ENCODE assay signal across 13 mouse cellular contexts in the genomic region with DNA sequence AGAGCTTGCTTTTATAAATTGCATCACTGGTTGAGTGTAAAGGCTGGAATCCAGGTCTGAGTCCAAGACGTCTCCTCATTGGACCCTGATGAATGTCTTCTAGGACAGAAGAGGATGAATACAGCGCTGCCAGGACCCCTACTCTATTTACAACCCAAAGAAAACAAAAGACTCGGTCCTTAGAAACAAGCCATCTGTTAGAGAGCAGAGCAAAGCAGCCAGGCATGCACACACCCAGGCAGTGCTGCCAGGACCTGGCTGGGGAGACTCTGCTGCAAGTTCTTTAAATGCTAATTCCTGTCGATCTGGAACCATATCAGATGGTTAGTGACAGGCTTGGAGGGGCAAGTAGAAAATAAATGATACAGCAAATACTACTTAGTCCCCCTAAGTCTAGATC.
DNase-seq lines count a peak whose midpoint lies in the region; ATAC-seq and TF ChIP-seq lines count a peak whose summit lies in the region.
"Had no signal": no experiment of that assay in that cellular context is flagged by ENCODE, and none has a peak within 500 bp of the region (broad histone marks: within the 10 kb centered on the region; RNA-seq: fewer than 3 reads in every experiment).

No protein-coding gene starts in this region.

- H3K9me3 ChIP-seq in ES-Bruce4 (replicated peaks; ENCODE audit: control insufficient read depth, insufficient read depth, low read length, poor library complexity, severe bottlenecking): no peaks in the 10 kb centered on the region
- no peaks in the 10 kb centered on the region for H3K9me3 ChIP-seq in forebrain, embryonic 16.5 days (ENCODE audit: control insufficient read depth, low read length)
- H3K9me3 ChIP-seq in midbrain, embryonic 12.5 days: no peaks in the 10 kb centered on the region
- H3K9me3 ChIP-seq in intestine, embryonic 16.5 days (ENCODE audit: control insufficient read depth, low read length): no peaks in the 10 kb centered on the region
- H3K9me3 ChIP-seq: stomach, embryonic 15.5 days had no signal

- no peaks in the 10 kb centered on the region; the same call in 1 of the 2 replicates for H3K27me3 ChIP-seq in ES-Bruce4 (ENCODE audit: control insufficient read depth, insufficient read depth, low read length, poor library complexity, severe bottlenecking)
- no peaks in the 10 kb centered on the region for H3K27me3 ChIP-seq in forebrain, embryonic 16.5 days (replicated peaks; ENCODE audit: control insufficient read depth, insufficient read depth, low read length)
- no peaks in the 10 kb centered on the region for H3K27me3 ChIP-seq in midbrain, embryonic 12.5 days
- H3K27me3 ChIP-seq in intestine, embryonic 16.5 days (replicated peaks; ENCODE audit: control insufficient read depth, insufficient read depth, low read length): no peaks in the 10 kb centered on the region
- H3K27me3 ChIP-seq: CH12.LX; stomach, embryonic 15.5 days had no signal

- H3K36me3 ChIP-seq in ES-Bruce4 (ENCODE audit: control insufficient read depth, insufficient read depth, low read length, poor library complexity, severe bottlenecking): no peaks in the 10 kb centered on the region
- no peaks in the 10 kb centered on the region for H3K36me3 ChIP-seq in forebrain, embryonic 16.5 days (ENCODE audit: control insufficient read depth, insufficient read depth)
- H3K36me3 ChIP-seq in midbrain, embryonic 12.5 days: no peaks in the 10 kb centered on the region
- H3K36me3 ChIP-seq in intestine, embryonic 16.5 days (ENCODE audit: control insufficient read depth, insufficient read depth, low read length): no peaks in the 10 kb centered on the region
- H3K36me3 ChIP-seq: stomach, embryonic 15.5 days had no signal

- peak; percentile 29 for DNase-seq in cerebellum, adult 18-20 months
- no peak for DNase-seq in urinary bladder, postnatal 14 days (ENCODE audit: low spot score)
- DNase-seq in urinary bladder, postnatal 36 days (ENCODE audit: low spot score in 2 of 2): no peak
- DNase-seq: adrenal gland, adult 8-10 months had no signal

- H3K9ac ChIP-seq in ES-Bruce4 (ENCODE audit: low read depth, poor library complexity, severe bottlenecking): no peak overlapping the region
- H3K9ac ChIP-seq in forebrain, embryonic 16.5 days (replicated peaks; ENCODE audit: low read depth, low read length): no peak overlapping the region
- H3K9ac ChIP-seq in midbrain, embryonic 12.5 days (replicated peaks): no peak overlapping the region
- H3K9ac ChIP-seq in intestine, embryonic 16.5 days (ENCODE audit: low read depth, low read length): no peak overlapping the region
- H3K9ac ChIP-seq: liver, embryonic 14.5 days; stomach, embryonic 15.5 days had no signal

- TF ChIP-seq EP300 in ES-Bruce4 (IDR thresholded peaks at IDR 0.05; ENCODE audit: insufficient read depth, low read depth, low read length): 0 out of 2 replicates have a peak, but pooled peaks have one; percentile 29

- no peak overlapping the region for H3K4me2 ChIP-seq in forebrain, embryonic 16.5 days (ENCODE audit: low read length)
- no peak overlapping the region for H3K4me2 ChIP-seq in midbrain, embryonic 12.5 days (replicated peaks)
- no peak overlapping the region for H3K4me2 ChIP-seq in intestine, embryonic 16.5 days (ENCODE audit: low read depth, low read length)
- H3K4me2 ChIP-seq: stomach, embryonic 15.5 days had no signal

- no peak for TF ChIP-seq POLR2A in ES-Bruce4 (IDR thresholded peaks at IDR 0.05; ENCODE audit: insufficient read depth, low read length)

- peak; percentile 93 for ATAC-seq in forebrain, embryonic 16.5 days
- ATAC-seq in midbrain, embryonic 12.5 days (ENCODE audit: low FRiP score, low read depth): peak; percentile 84
- no peak for ATAC-seq in activated CD4-positive, CD25-positive, alpha-beta regulatory T cell, adult 4 months
- ATAC-seq in intestine, embryonic 16.5 days: no peak

- no peak overlapping the region for H3K27ac ChIP-seq in ES-Bruce4 (ENCODE audit: insufficient read depth, low read length)
- H3K27ac ChIP-seq in forebrain, embryonic 16.5 days (ENCODE audit: low read length): peak overlapping the region; percentile 75
- peak overlapping the region; percentile 30; the same call in 1 of the 2 replicates for H3K27ac ChIP-seq in midbrain, embryonic 12.5 days (replicated peaks)
- no peak overlapping the region for H3K27ac ChIP-seq in intestine, embryonic 16.5 days (ENCODE audit: low read length)
- H3K27ac ChIP-seq: liver, embryonic 14.5 days; stomach, embryonic 15.5 days had no signal

- 0% methylated on average over 4 of the region's 4 CpGs for WGBS in forebrain, embryonic 16.5 days
- WGBS in midbrain, embryonic 12.5 days: 3% methylated on average over 4 of the region's 4 CpGs
- WGBS in intestine, embryonic 16.5 days: 22% methylated on average over 4 of the region's 4 CpGs

- H3K4me3 ChIP-seq in ES-Bruce4 (ENCODE audit: low read depth, low read length): no peak overlapping the region
- no peak overlapping the region for H3K4me3 ChIP-seq in forebrain, embryonic 16.5 days (replicated peaks; ENCODE audit: low read length)
- H3K4me3 ChIP-seq in midbrain, embryonic 12.5 days: no peak overlapping the region
- no peak overlapping the region for H3K4me3 ChIP-seq in intestine, embryonic 16.5 days (ENCODE audit: low read length)
- H3K4me3 ChIP-seq: erythroblast, embryonic 14.5 days; stomach, embryonic 15.5 days had no signal

- no peaks in the 10 kb centered on the region for H3K4me1 ChIP-seq in ES-Bruce4 (ENCODE audit: control insufficient read depth, insufficient read depth, low read length)
- H3K4me1 ChIP-seq in forebrain, embryonic 16.5 days (replicated peaks; ENCODE audit: control insufficient read depth, insufficient read depth, low read length): peaks cover 9% of the 10 kb centered on the region
- H3K4me1 ChIP-seq in midbrain, embryonic 12.5 days: peaks cover 6% of the 10 kb centered on the region
- H3K4me1 ChIP-seq in intestine, embryonic 16.5 days (ENCODE audit: control insufficient read depth, insufficient read depth, low read length): no peaks in the 10 kb centered on the region
- H3K4me1 ChIP-seq: stomach, embryonic 15.5 days had no signal

- no peak for TF ChIP-seq CTCF in ES-Bruce4 (IDR thresholded peaks at IDR 0.05; ENCODE audit: low read depth, low read length)

Comparison
In these comparisons a context has a peak if more than half of its experiments do, and no peak if none do; other contexts are left out.
1. H3K27ac ChIP-seq: peak in forebrain, embryonic 16.5 days (single experiment) and midbrain, embryonic 12.5 days (single experiment); none in ES-Bruce4 (single experiment) and intestine, embryonic 16.5 days (single experiment).
2. DNase-seq: peak in cerebellum, adult 18-20 months (2 of 2); none in urinary bladder, postnatal 14 days (single experiment) and urinary bladder, postnatal 36 days (0 of 2).
3. ATAC-seq: peak in forebrain, embryonic 16.5 days (single experiment) and midbrain, embryonic 12.5 days (single experiment); none in activated CD4-positive, CD25-positive, alpha-beta regulatory T cell, adult 4 months (single experiment) and intestine, embryonic 16.5 days (single experiment).